Mouse (Mus musculus): ENCODE results near the gene Defa22.
"Not testable (repeated sequence)": the region's sequence is repeated elsewhere in the genome, so short reads cannot be mapped to it uniquely, and the experiment has no call there.

DNA sequence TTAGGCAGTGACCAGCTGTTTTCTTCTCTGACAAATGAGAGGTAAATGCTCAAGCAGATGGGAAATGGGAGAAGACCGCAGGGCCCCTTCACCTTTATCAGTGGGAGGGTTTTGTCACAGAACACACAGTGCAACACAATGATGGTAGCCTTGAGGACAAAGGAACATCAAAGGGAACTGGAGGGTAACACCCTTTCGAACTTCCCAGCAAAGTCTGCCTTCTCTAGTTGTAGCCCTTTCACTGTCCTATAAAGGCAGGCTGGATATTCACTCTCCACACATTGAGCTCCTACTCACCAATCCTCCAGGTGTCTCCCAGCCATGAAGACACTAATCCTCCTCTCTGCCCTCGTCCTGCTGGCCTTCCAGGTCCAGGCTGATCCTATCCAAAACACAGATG, 27.7 kb upstream of the Defa22 start, which contains the start of gene Defa30:
- not testable (repeated sequence) for TF ChIP-seq CHD2 (IDR thresholded peaks at IDR 0.05; ENCODE audit: low read depth, low read length); HCFC1 (IDR thresholded peaks at IDR 0.05; ENCODE audit: borderline replicate concordance, insufficient read depth, low read length); MAFK (IDR thresholded peaks at IDR 0.05; ENCODE audit: insufficient read depth, low read depth, low read length); ZC3H11A (IDR thresholded peaks at IDR 0.05; ENCODE audit: borderline replicate concordance, low read depth, low read length); ZNF384 (IDR thresholded peaks at IDR 0.05; ENCODE audit: low read depth, low read length)

All from ES-E14 (cell line).